Mouse (Mus musculus): ENCODE results near the gene Fra10ac1. TPM values are rescaled to one million over a fixed set of nuclear protein-coding genes. Genes with fewer than 3 reads are reported as not detected.

Fra10ac1 gene
- polyA plus RNA-seq, 1 experiment from 2014 or later = 24.4 TPM

DNA sequence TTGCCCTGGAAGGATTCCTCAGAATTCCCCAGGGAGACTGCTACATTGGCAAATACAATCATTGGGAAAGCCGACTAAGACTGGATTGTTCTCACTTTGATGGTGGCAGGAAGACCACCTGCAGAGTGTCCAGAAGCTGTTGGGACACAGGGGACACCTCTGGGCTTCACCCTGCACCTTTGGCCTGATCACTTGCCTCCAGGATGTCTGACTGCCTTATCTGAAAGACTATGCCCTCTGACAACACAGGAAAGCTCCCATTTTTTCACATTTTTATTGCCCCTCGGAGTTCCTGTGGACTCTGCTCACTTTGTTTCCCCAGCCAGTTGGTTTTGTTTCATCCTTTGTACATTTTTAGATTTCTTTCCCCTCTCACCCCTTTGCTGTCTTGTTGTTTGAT is 59.3 kb downstream of the Fra10ac1 start:
- Histone ChIP-seq H3K27me3 (replicated peaks) (no peaks in the 10 kb centered on the region; the same call in 1 of the 2 replicates), H3K9ac (no peak overlapping the region), H3K4me2 (no peak overlapping the region), H3K27ac (replicated peaks) (no peak overlapping the region), H3K36me3 (no peaks in the 10 kb centered on the region), H3K4me3 (no peak overlapping the region), H3K9me3 (peaks cover 4% of the 10 kb centered on the region; the same call in 1 of the 2 replicates), H3K4me1 (peaks cover 4% of the 10 kb centered on the region)
- ATAC-seq (ENCODE audit: extremely low read depth, insufficient number of reproducible peaks, low FRiP score, low TSS enrichment) = no peak
- 44% methylated on average over 2 of the region's 2 CpGs for WGBS

DNA sequence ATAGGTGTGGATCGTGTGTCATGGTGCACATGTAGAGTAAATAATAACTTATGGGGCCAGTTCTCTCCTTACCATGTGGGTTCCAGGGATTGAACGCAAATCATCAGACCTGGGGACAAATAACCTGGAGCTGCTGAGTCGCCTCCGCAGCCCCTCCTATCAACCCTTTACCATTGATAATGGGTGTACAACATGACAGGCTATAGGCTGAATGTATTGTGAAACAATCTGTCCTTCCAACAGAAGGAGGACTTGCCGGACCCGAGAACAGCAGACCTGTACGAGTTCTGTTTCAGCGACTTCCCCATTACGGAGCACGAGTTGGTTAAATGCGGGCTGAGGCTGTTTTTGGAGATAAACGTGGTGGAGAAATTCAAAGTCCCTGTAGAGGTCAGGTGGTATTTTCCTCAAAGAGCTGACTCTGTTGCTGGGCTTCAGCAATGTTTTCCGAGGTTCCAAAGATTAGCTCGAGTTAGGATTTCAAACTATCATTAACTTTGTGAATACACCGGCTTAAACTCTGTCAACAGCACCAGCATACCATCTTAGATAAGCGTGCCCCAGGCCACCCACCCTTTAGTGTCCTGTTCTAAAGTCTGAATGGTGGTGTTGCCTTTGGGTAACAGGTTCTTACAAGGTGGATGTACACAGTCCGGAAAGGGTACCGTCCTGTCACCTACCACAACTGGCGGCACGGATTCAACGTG is 62.2 kb downstream of the Fra10ac1 start:
- Histone ChIP-seq H3K4me1 (no peaks in the 10 kb centered on the region), H3K27ac (replicated peaks) (no peak overlapping the region), H3K4me3 (no peak overlapping the region), H3K4me2 (no peak overlapping the region), H3K36me3 (no peaks in the 10 kb centered on the region), H3K9me3 (no peaks in the 10 kb centered on the region), H3K27me3 (replicated peaks) (no peaks in the 10 kb centered on the region; the same call in 1 of the 2 replicates), H3K9ac (no peak overlapping the region)
- no peak for ATAC-seq (ENCODE audit: extremely low read depth, insufficient number of reproducible peaks, low FRiP score, low TSS enrichment)
- 82% methylated on average over 21 of the region's 21 CpGs for WGBS

DNA sequence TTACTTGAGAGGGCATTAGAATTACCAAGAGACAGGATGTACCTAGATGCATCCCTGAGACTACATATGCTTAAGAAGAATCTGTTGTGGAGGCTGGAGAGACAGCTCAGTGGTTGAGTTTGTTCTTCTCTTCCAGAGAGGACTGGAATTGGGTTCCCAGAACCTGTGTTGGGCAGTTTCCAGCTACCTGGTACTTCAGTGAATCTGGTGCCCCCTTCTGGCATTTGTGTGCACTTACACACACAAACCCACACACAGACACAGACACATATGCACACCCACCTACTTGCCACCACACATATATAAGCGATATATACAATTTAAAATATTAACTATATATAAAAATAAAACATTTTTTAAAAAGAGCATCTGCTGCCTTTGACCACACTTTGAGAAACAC is 67.7 kb downstream of the Fra10ac1 start:
- 91% methylated on average over 1 of the region's 1 CpGs for WGBS
- no peak for ATAC-seq (ENCODE audit: extremely low read depth, insufficient number of reproducible peaks, low FRiP score, low TSS enrichment)
- no peak overlapping the region for H3K4me2 ChIP-seq

DNA sequence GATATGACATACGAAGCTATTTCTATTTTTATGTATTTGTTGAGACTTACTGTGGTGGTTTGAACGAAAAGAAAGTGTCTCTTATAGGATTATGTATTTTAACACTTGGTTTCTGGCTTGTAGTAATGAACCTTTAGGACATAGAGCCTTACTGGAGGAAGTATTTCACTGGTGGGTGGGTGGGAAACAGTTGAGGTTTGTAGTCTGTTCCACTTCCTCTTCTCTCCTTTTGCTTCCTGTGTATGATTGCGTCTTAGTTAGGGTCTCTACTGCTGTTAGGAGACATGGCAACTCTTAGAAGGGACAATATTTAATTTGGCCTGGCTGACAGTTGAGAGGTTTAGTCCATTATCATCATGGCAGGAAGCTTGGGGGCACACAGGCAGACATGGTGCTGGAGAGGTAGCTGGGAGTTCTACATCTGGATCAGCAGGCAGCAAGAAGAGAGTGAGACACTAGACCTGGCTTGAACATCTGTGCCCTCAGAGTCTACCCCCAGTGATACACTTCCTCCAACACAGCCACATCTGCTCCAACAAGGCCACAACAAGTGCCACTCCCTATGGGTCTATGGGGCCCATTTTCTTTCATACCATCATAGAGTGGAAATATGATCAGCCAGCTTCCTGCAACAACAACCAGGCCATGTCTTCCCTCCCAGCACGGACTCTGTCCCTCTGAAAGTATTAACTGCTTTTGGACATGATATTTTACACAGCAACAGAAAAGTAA is 80.2 kb downstream of the Fra10ac1 start:
- Histone ChIP-seq H3K27ac (replicated peaks) (no peak overlapping the region), H3K36me3 (no peaks in the 10 kb centered on the region), H3K4me2 (no peak overlapping the region), H3K9ac (no peak overlapping the region), H3K4me3 (no peak overlapping the region), H3K9me3 (no peaks in the 10 kb centered on the region), H3K27me3 (replicated peaks) (no peaks in the 10 kb centered on the region), H3K4me1 (no peaks in the 10 kb centered on the region)
- no peak for ATAC-seq (ENCODE audit: extremely low read depth, insufficient number of reproducible peaks, low FRiP score, low TSS enrichment)
- WGBS = 59% methylated on average over 4 of the region's 4 CpGs

More for the DNA sequence above, 67.7 kb downstream of the Fra10ac1 start:
- 0 out of 2 replicates have a peak, but pooled peaks cover 4% of the 10 kb centered on the region for H3K9me3 ChIP-seq
- no peak overlapping the region for H3K27ac ChIP-seq (replicated peaks)
- no peaks in the 10 kb centered on the region; the same call in 1 of the 2 replicates for H3K27me3 ChIP-seq (replicated peaks)
- H3K4me3 ChIP-seq = no peak overlapping the region
- no peak overlapping the region for H3K9ac ChIP-seq
- H3K36me3 ChIP-seq = no peaks in the 10 kb centered on the region
- H3K4me1 ChIP-seq = no peaks in the 10 kb centered on the region

Other genes with a start within 250 kb of the Fra10ac1 start
- 4.8 and 5.7 TPM in 2 replicates for gene Myof, start 180.6 kb downstream of the Fra10ac1 start, polyA plus RNA-seq (2015; fragmentation: Nextera tagmentation; extraction: Ambion mirVana)
- gene Cep55, start 169.1 kb downstream of the Fra10ac1 start, polyA plus RNA-seq (2015; fragmentation: Nextera tagmentation; extraction: Ambion mirVana) = 25.5 and 26.6 TPM in 2 replicates
- gene Ffar4, start 127.1 kb downstream of the Fra10ac1 start, polyA plus RNA-seq (2015; fragmentation: Nextera tagmentation; extraction: Ambion mirVana) = 0.11 and 0.20 TPM in 2 replicates
- 8.3 and 55.7 TPM in 2 replicates for gene Rbp4, start 98.9 kb downstream of the Fra10ac1 start, polyA plus RNA-seq (2015; fragmentation: Nextera tagmentation; extraction: Ambion mirVana)
- gene Pde6c, start 91.4 kb downstream of the Fra10ac1 start, polyA plus RNA-seq (2015; fragmentation: Nextera tagmentation; extraction: Ambion mirVana) = 0.14 TPM in 1 of 2 replicates, not detected in the other
- 0.05 TPM in 1 of 2 replicates, not detected in the other for gene Lgi1, start 40.4 kb upstream of the Fra10ac1 start, polyA plus RNA-seq (2015; fragmentation: Nextera tagmentation; extraction: Ambion mirVana)
- 1.9 and 2.0 TPM in 2 replicates for gene Slc35g1, start 171.8 kb upstream of the Fra10ac1 start, polyA plus RNA-seq (2015; fragmentation: Nextera tagmentation; extraction: Ambion mirVana)